8 mouse cellular contexts compared by ENCODE assay signal in the genomic region with DNA sequence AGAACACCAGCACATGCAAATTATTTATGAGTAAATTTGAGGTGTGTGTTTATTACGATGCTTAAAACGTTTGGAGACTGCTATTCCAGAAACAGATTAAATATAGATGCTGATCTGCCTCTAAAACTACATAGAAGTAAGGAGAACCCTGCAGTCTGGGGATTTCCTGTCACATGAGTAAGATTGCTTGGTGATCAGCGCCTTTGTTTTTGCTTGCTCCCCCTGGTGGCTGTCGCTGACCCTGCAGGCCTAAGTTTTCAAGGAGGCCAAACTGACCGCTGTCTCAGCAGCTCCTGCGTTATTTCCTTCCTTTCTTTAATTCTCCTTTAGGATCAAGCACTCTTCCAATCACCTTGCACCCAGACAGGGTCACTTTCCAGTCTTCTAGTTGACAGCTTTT. TPM values are rescaled to one million over a fixed set of nuclear protein-coding genes. Genes with fewer than 3 reads are reported as not detected.
DNase-seq lines count a peak whose midpoint lies in the region; ATAC-seq and TF ChIP-seq lines count a peak whose summit lies in the region.

No protein-coding gene starts in this region.

- no peak for ATAC-seq in liver, embryonic 13.5 days (ENCODE audit: low read depth)
- ATAC-seq in neural tube, embryonic 14.5 days (ENCODE audit: low read depth), result peak; percentile 47; the same call in 1 of the 2 replicates

- no peak overlapping the region for H3K4me2 ChIP-seq in liver, embryonic 13.5 days
- no peak overlapping the region for H3K4me2 ChIP-seq in neural tube, embryonic 14.5 days (ENCODE audit: low read depth, low read length)

- H3K36me3 ChIP-seq in liver, embryonic 13.5 days, result no peaks in the 10 kb centered on the region
- no peaks in the 10 kb centered on the region for H3K36me3 ChIP-seq in neural tube, embryonic 14.5 days (ENCODE audit: control insufficient read depth, insufficient read depth, low read length)
- no peaks in the 10 kb centered on the region for H3K36me3 ChIP-seq in thymus, adult 2 months (ENCODE audit: control insufficient read depth, insufficient read depth, low read length)

- no peak for TF ChIP-seq POLR2A in thymus, adult 2 months (IDR thresholded peaks at IDR 0.05; ENCODE audit: control insufficient read depth, extremely low read depth, insufficient read depth, low read length, poor library complexity)

- peak; percentile 90 for TF ChIP-seq CTCF in thymus, adult 2 months (IDR thresholded peaks at IDR 0.05; ENCODE audit: borderline replicate concordance, control insufficient read depth, extremely low read depth, insufficient read depth, low read length, poor library complexity)

- no peak overlapping the region for H3K4me3 ChIP-seq in liver, embryonic 13.5 days (replicated peaks)
- H3K4me3 ChIP-seq in neural tube, embryonic 14.5 days (ENCODE audit: low read depth, low read length), result no peak overlapping the region
- H3K4me3 ChIP-seq in thymus, adult 2 months (ENCODE audit: control insufficient read depth, insufficient read depth, low read length), result no peak overlapping the region

- H3K27me3 ChIP-seq in liver, embryonic 13.5 days, result no peaks in the 10 kb centered on the region
- H3K27me3 ChIP-seq in neural tube, embryonic 14.5 days (ENCODE audit: control insufficient read depth, insufficient read depth, low read length), result no peaks in the 10 kb centered on the region
- no peaks in the 10 kb centered on the region for H3K27me3 ChIP-seq in thymus, adult 2 months (ENCODE audit: control insufficient read depth, insufficient read depth, low read length)

- no peak overlapping the region for H3K9ac ChIP-seq in liver, embryonic 13.5 days
- no peak overlapping the region for H3K9ac ChIP-seq in neural tube, embryonic 14.5 days (replicated peaks; ENCODE audit: low read depth, low read length)

- no peaks in the 10 kb centered on the region for H3K4me1 ChIP-seq in liver, embryonic 13.5 days (replicated peaks)
- no peaks in the 10 kb centered on the region for H3K4me1 ChIP-seq in neural tube, embryonic 14.5 days (ENCODE audit: control insufficient read depth, insufficient read depth, low read length)
- no peaks in the 10 kb centered on the region for H3K4me1 ChIP-seq in thymus, adult 2 months (replicated peaks; ENCODE audit: control insufficient read depth, insufficient read depth, low read length)

- WGBS in liver, embryonic 13.5 days (ENCODE audit: insufficient replicate concordance), result 9% methylated on average over 6 of the region's 6 CpGs
- 15% methylated on average over 6 of the region's 6 CpGs for WGBS in neural tube, embryonic 14.5 days
- 10% methylated on average over 6 of the region's 6 CpGs for WGBS in thymus, adult 2 months

- no peaks in the 10 kb centered on the region for H3K9me3 ChIP-seq in liver, embryonic 13.5 days (replicated peaks)
- no peaks in the 10 kb centered on the region for H3K9me3 ChIP-seq in neural tube, embryonic 14.5 days (ENCODE audit: control insufficient read depth, low read length)

- DNase-seq in 3T3-L1 (ENCODE audit: low read depth, low spot score) (peak; percentile 92), R1 (ENCODE audit: low read depth, low spot score) (peak; percentile 70)
- DNase-seq in cerebellum, postnatal 36 days, result peak; percentile 78 to 83
- DNase-seq in gastrocnemius, adult 8-10 months (ENCODE audit: low spot score in 2 of 2), result peak; percentile 32 to 45
- peak; percentile 83 for DNase-seq in kidney, adult 9 months
- DNase-seq in liver, embryonic 13.5 days, result peak; percentile 42
- DNase-seq in thymus, adult 2 months, result peak; percentile 82

- H3K27ac ChIP-seq in liver, embryonic 13.5 days, result no peak overlapping the region
- H3K27ac ChIP-seq in neural tube, embryonic 14.5 days (ENCODE audit: low read depth, low read length), result no peak overlapping the region
- H3K27ac ChIP-seq in thymus, adult 2 months (ENCODE audit: control insufficient read depth, insufficient read depth, low read length), result no peak overlapping the region

RNA-seq across cellular contexts. Expression of a gene that starts 11.0 kb away (rescaled TPM):
- total RNA-seq in gastrocnemius, adult 8-10 months (2022), result 1 to 10 TPM in 3 of 4 experiments, under 1 TPM in 1; 0.99 to 1.3 (median 1.1) TPM
- polyA plus RNA-seq in liver, embryonic 13.5 days (2015; fragmentation: Nextera tagmentation; extraction: Ambion mirVana), result 0.48 and 0.52 TPM in 2 replicates
- 37.8 and 39.1 TPM in 2 replicates for polyA plus RNA-seq in neural tube, embryonic 14.5 days (2014; fragmentation: Nextera tagmentation; extraction: Ambion mirVana)
- polyA plus RNA-seq in thymus, adult 2 months (2012; rRNA removed), result 3.8 and 5.0 TPM in 2 replicates

Comparison
In these comparisons a context has a peak if more than half of its experiments do, and no peak if none do; other contexts are left out.
1. DNase-seq: peak in every context shown above with its lines; median percentile 92 in 3T3-L1; 83 in kidney, adult 9 months; 82 in thymus, adult 2 months; 80 in cerebellum, postnatal 36 days; 70 in R1; 42 in liver, embryonic 13.5 days; 38 in gastrocnemius, adult 8-10 months.